Mouse (Mus musculus): ENCODE measurements around the gene Gm40193.
"Not testable (repeated sequence)": the region's sequence is repeated elsewhere in the genome, so short reads cannot be mapped to it uniquely, and the experiment has no call there.

Gm40193 gene

GRCm38 (mm10) chr11:70540928-70541327, 8.2 kb upstream of the Gm40193 start:
- DNase-seq (ENCODE audit: low spot score), result no peak

- DNase-seq (ENCODE audit: low spot score), result peak; percentile 57
These were observed 7.3 kb upstream of the Gm40193 start, which contains the start of gene Pld2 for GRCm38 (mm10) chr11:70539877-70540587. Gene Pld2 (plus strand): TSS chr11:70540064.

- no peak for DNase-seq (ENCODE audit: low spot score)
These were observed 6.7 kb upstream of the Gm40193 start for GRCm38 (mm10) chr11:70539423-70539822.

- DNase-seq (ENCODE audit: low spot score), result not testable (repeated sequence)
These were observed 1.7 kb downstream of the Gm40193 start for GRCm38 (mm10) chr11:70531065-70531464.

- DNase-seq (ENCODE audit: low spot score), result no peak
These were observed 4.1 kb downstream of the Gm40193 start for GRCm38 (mm10) chr11:70528610-70529009.

GRCm38 (mm10) chr11:70526211-70526610, 6.5 kb downstream of the Gm40193 start:
- DNase-seq (ENCODE audit: low spot score), result no peak

- no peak for DNase-seq (ENCODE audit: low spot score)
These were observed 7.0 kb downstream of the Gm40193 start for GRCm38 (mm10) chr11:70525726-70526125.

GRCm38 (mm10) chr11:70525184-70525678, 7.5 kb downstream of the Gm40193 start, which contains the start of gene Psmb6:
Gene Psmb6 (plus strand): TSS chr11:70525367.
- peak; percentile 95 for DNase-seq (ENCODE audit: low spot score)

- no peak for DNase-seq (ENCODE audit: low spot score)
These were observed 8.0 kb downstream of the Gm40193 start for GRCm38 (mm10) chr11:70524782-70525181.

GRCm38 (mm10) chr11:70523306-70523989, 9.3 kb downstream of the Gm40193 start:
- DNase-seq (ENCODE audit: low spot score), result not testable (repeated sequence)

GRCm38 (mm10) chr11:70520178-70520769, 12.5 kb downstream of the Gm40193 start:
- no peak for DNase-seq (ENCODE audit: low spot score)

- DNase-seq (ENCODE audit: low spot score), result no peak
These were observed 13.8 kb downstream of the Gm40193 start, which contains the start of gene Gltpd2 for GRCm38 (mm10) chr11:70518923-70519322. Gene Gltpd2 (plus strand): TSS chr11:70519196.

- no peak for DNase-seq (ENCODE audit: low spot score)
These were observed 14.3 kb downstream of the Gm40193 start for GRCm38 (mm10) chr11:70518436-70518835.

- DNase-seq (ENCODE audit: low spot score), result peak; percentile 59
These were observed 16.4 kb downstream of the Gm40193 start for GRCm38 (mm10) chr11:70516352-70516751.

GRCm38 (mm10) chr11:70514288-70514687, 18.5 kb downstream of the Gm40193 start, which contains the start of gene Vmo1:
Gene Vmo1 (minus strand): TSS chr11:70514616.
- DNase-seq (ENCODE audit: low spot score), result no peak

GRCm38 (mm10) chr11:70513520-70513919, 19.2 kb downstream of the Gm40193 start:
- DNase-seq (ENCODE audit: low spot score), result no peak

- no peak for DNase-seq (ENCODE audit: low spot score)
These were observed 19.9 kb downstream of the Gm40193 start for GRCm38 (mm10) chr11:70512709-70513342.

- DNase-seq (ENCODE audit: low spot score), result no peak
These were observed 20.9 kb downstream of the Gm40193 start for GRCm38 (mm10) chr11:70511825-70512224.

GRCm38 (mm10) chr11:70511242-70511641, 21.5 kb downstream of the Gm40193 start:
- no peak for DNase-seq (ENCODE audit: low spot score)

GRCm38 (mm10) chr11:70509753-70510564, 22.8 kb downstream of the Gm40193 start:
- DNase-seq (ENCODE audit: low spot score), result no peak

- no peak for DNase-seq (ENCODE audit: low spot score)
These were observed 25.7 kb downstream of the Gm40193 start for GRCm38 (mm10) chr11:70506962-70507515.

All from c-Kit-positive CD71-positive TER-119-positive erythroid progenitor cells, embryonic 14.5 days (primary cell).